Mouse (Mus musculus) brain, embryonic 14.5 days (tissue): ENCODE measurements around the gene Ablim1.

ENCODE experiments used
- CTCF ChIP-seq: fragments of 200-500 bp; IDR thresholded peaks from 2 replicates; pipeline ENCODE4 v1.5.1; 2012; ENCODE audit warnings: inconsistent platforms, mild to moderate bottlenecking, moderate library complexity, borderline replicate concordance; ENCODE audit not compliant: insufficient read depth, insufficient read length; ENCODE audit errors: extremely low read depth
- POLR2A ChIP-seq: fragments of 200-500 bp; IDR thresholded peaks from 2 replicates; pipeline ENCODE4 v1.6.1; 2012; ENCODE audit warnings: mild to moderate bottlenecking, inconsistent platforms, borderline replicate concordance; ENCODE audit not compliant: poor library complexity, insufficient read depth, insufficient read length, severe bottlenecking; ENCODE audit errors: extremely low read depth

- TF ChIP-seq CTCF (no peak), POLR2A (no peak)
Measured at GRCm38 (mm10) chr19:57123503-57124137, 191.1 kb downstream of the Ablim1 start.
